Mouse (Mus musculus): ENCODE measurements around the gene Cgas. TPM values are rescaled to one million over a fixed set of nuclear protein-coding genes. Genes with fewer than 3 reads are reported as not detected.

The Cgas gene
- total and polyA plus RNA-seq, 3 experiments, result 19.0 to 20.9 TPM; not detected in 1

GRCm38 (mm10) chr9:78428185-78428584 is 14.9 kb downstream of the Cgas start (continued):
- no peak for TF ChIP-seq SMC3 (IDR thresholded peaks at IDR 0.05; ENCODE audit: low read depth, low read length)
- no peak for TF ChIP-seq CTCF (IDR thresholded peaks at IDR 0.05 in 2 of 3, conservative IDR thresholded peaks at IDR 0.05 in 1 of 3; ENCODE audit: control insufficient read depth in 1 of 3, insufficient read depth in 1 of 3, low read depth in 2 of 3, low read length in 3 of 3, poor library complexity in 1 of 3, severe bottlenecking in 1 of 3)
- no peak for TF ChIP-seq TAL1 (IDR thresholded peaks at IDR 0.05; ENCODE audit: low read length)
- TF ChIP-seq ZKSCAN1 (IDR thresholded peaks at IDR 0.05; ENCODE audit: low read depth, low read length), result no peak

- no peaks in the 10 kb centered on the region for H3K27me3 ChIP-seq (ENCODE audit: control insufficient read depth in 1 of 2, insufficient read depth in 2 of 2, low read length in 2 of 2)
- H3K9ac ChIP-seq (ENCODE audit: control insufficient read depth, low read depth, low read length, poor library complexity, severe bottlenecking), result peak overlapping the region; percentile 92
- peak overlapping the region; percentile 81 to 83 for H3K4me3 ChIP-seq (ENCODE audit: control insufficient read depth in 1 of 2, insufficient read depth in 1 of 2, low read depth in 2 of 2, low read length in 2 of 2)
- H3K79me2 ChIP-seq (ENCODE audit: control insufficient read depth, insufficient read depth, low read length, poor library complexity), result peaks cover 2% of the 10 kb centered on the region; the same call in 1 of the 2 replicates
- peak; percentile 79 for DNase-seq (ENCODE audit: low read depth, low spot score)
- H3K36me3 ChIP-seq (ENCODE audit: control insufficient read depth in 1 of 2, insufficient read depth in 2 of 2, low read length in 2 of 2), result peaks cover 0 to 4% of the 10 kb centered on the region in 2 experiments; a peak in 2 of 4 replicates
- H3K9me3 ChIP-seq (replicated peaks; ENCODE audit: insufficient read depth, low read length), result no peaks in the 10 kb centered on the region
- peak overlapping the region; percentile 65 for H3K27ac ChIP-seq (ENCODE audit: control insufficient read depth, low read depth, low read length)
- peaks cover 0 to 9% of the 10 kb centered on the region in 2 experiments; a peak in 2 of 4 replicates for H3K4me1 ChIP-seq (ENCODE audit: control insufficient read depth in 1 of 2, insufficient read depth in 2 of 2, low read length in 2 of 2)
- TF ChIP-seq TAL1 (IDR thresholded peaks at IDR 0.05; ENCODE audit: low read length) (no peak), MXI1 (IDR thresholded peaks at IDR 0.05; ENCODE audit: low read depth, low read length) (0 out of 2 replicates have a peak, but pooled peaks have one; percentile 21), CTCF (IDR thresholded peaks at IDR 0.05 in 2 of 3, conservative IDR thresholded peaks at IDR 0.05 in 1 of 3; ENCODE audit: control insufficient read depth in 1 of 3, insufficient read depth in 1 of 3, low read depth in 2 of 3, low read length in 3 of 3, poor library complexity in 1 of 3, severe bottlenecking in 1 of 3) (no peak), USF1 (IDR thresholded peaks at IDR 0.05; ENCODE audit: low read depth, low read length) (peak; percentile 37), SIN3A (IDR thresholded peaks at IDR 0.05; ENCODE audit: low read length) (no peak; the same call in 1 of the 2 replicates), TBP (IDR thresholded peaks at IDR 0.05; ENCODE audit: low read depth, low read length) (0 out of 2 replicates have a peak, but pooled peaks have one; percentile 37), GABPA (IDR thresholded peaks at IDR 0.05; ENCODE audit: low read depth, low read length) (no peak), MAX (IDR thresholded peaks at IDR 0.05; ENCODE audit: low read length) (no peak), SMC3 (IDR thresholded peaks at IDR 0.05; ENCODE audit: low read depth, low read length) (no peak), ZC3H11A (IDR thresholded peaks at IDR 0.05; ENCODE audit: low read depth, low read length) (no peak), POLR2AphosphoS5 (IDR thresholded peaks at IDR 0.05; ENCODE audit: borderline replicate concordance, low read depth, low read length) (no peak), GATA1 (IDR thresholded peaks at IDR 0.05; ENCODE audit: low read depth, low read length) (no peak), JUND (IDR thresholded peaks at IDR 0.05; ENCODE audit: low read depth, low read length) (no peak), ZKSCAN1 (IDR thresholded peaks at IDR 0.05; ENCODE audit: low read depth, low read length) (no peak), CHD2 (IDR thresholded peaks at IDR 0.05; ENCODE audit: low read length) (no peak), POLR2A (IDR thresholded peaks at IDR 0.05; ENCODE audit: control insufficient read depth in 1 of 2, insufficient read depth in 1 of 2, low read depth in 1 of 2, low read length in 2 of 2, poor library complexity in 1 of 2) (peak; percentile 46 to 65; a peak in 1 of 4 replicates), MYB (IDR thresholded peaks at IDR 0.05; ENCODE audit: low read depth, low read length) (no peak), ZNF384 (IDR thresholded peaks at IDR 0.05; ENCODE audit: low read depth, low read length) (no peak), MEF2A (IDR thresholded peaks at IDR 0.05; ENCODE audit: extremely low read depth, insufficient replicate concordance, low read depth, low read length, poor library complexity, severe bottlenecking) (no peak), E2F4 (IDR thresholded peaks at IDR 0.05; ENCODE audit: borderline replicate concordance, low read depth, low read length) (no peak), ELF1 (IDR thresholded peaks at IDR 0.05; ENCODE audit: low read depth, low read length) (no peak), MYC (IDR thresholded peaks at IDR 0.05; ENCODE audit: low read depth, low read length) (no peak), NRF1 (IDR thresholded peaks at IDR 0.05; ENCODE audit: insufficient read depth, low read depth, low read length, poor library complexity, severe bottlenecking) (0 out of 2 replicates have a peak, but pooled peaks have one; percentile 22), NELFE (IDR thresholded peaks at IDR 0.05; ENCODE audit: low read depth, low read length) (peak; percentile 56), BHLHE40 (IDR thresholded peaks at IDR 0.05; ENCODE audit: borderline replicate concordance, low read depth, low read length) (no peak), ETS1 (IDR thresholded peaks at IDR 0.05; ENCODE audit: low read depth, low read length) (no peak), RCOR1 (IDR thresholded peaks at IDR 0.05; ENCODE audit: low read depth, low read length) (no peak), HCFC1 (IDR thresholded peaks at IDR 0.05; ENCODE audit: low read depth, low read length) (peak; percentile 57; the same call in 1 of the 2 replicates), KAT2A (conservative IDR thresholded peaks at IDR 0.05; ENCODE audit: low read depth, low read length) (no peak), USF2 (IDR thresholded peaks at IDR 0.05; ENCODE audit: borderline replicate concordance in 1 of 2, insufficient read depth in 1 of 2, low read depth in 1 of 2, low read length in 2 of 2) (no peak), MAZ (IDR thresholded peaks at IDR 0.05; ENCODE audit: low read depth, low read length) (peak; percentile 58; the same call in 1 of the 2 replicates), UBTF (IDR thresholded peaks at IDR 0.05; ENCODE audit: borderline replicate concordance, insufficient read depth, low read depth, low read length) (no peak), RAD21 (IDR thresholded peaks at IDR 0.05; ENCODE audit: low read depth, low read length) (no peak)
Measured at GRCm38 (mm10) chr9:78427362-78427781, 15.7 kb downstream of the Cgas start.
